Mouse (Mus musculus): ENCODE results near the gene Nmnat2.

Gene Nmnat2

GRCm38 (mm10) chr1:153168293-153168692, 213.5 kb downstream of the Nmnat2 start:
- no peak for DNase-seq (ENCODE audit: low spot score in 2 of 2)

Measured in urinary bladder, postnatal 4 days (tissue).